Mouse (Mus musculus) midbrain, embryonic 11.5 days (tissue): ENCODE results near the gene Mkln1. TPM values are rescaled to one million over a fixed set of nuclear protein-coding genes. Genes with fewer than 3 reads are reported as not detected.

ENCODE experiments used
- ATAC-seq: fragments of 200-750 bp; cut with Nextera tagmentation; 2 replicates; pipeline ENCODE4 v1.8.0; 2017; ENCODE audit warnings: moderate TSS enrichment, moderate library complexity; ENCODE audit not compliant: low FRiP score
- DNase-seq: peaks from one replicate; pipeline ENCODE4 v3.0.0; 2015; ENCODE audit warnings: low spot score; ENCODE audit errors: missing footprints
- H3K27ac ChIP-seq: fragments of 300-500 bp; sonication (generic); 2 replicates; pipeline ENCODE4 v1.5.1; 2014; ENCODE audit warnings: low read depth, low read length
- H3K27me3 ChIP-seq: fragments of 300-500 bp; sonication (generic); 2 replicates; pipeline ENCODE4 v1.6.1; 2014; ENCODE audit warnings: mild to moderate bottlenecking, low read length, moderate library complexity, mixed read lengths; ENCODE audit not compliant: control insufficient read depth, insufficient read depth
- H3K36me3 ChIP-seq: fragments of 300-500 bp; sonication (generic); 2 replicates; pipeline ENCODE4 v1.6.1; 2014; ENCODE audit warnings: mild to moderate bottlenecking, low read length, moderate library complexity, mixed read lengths; ENCODE audit not compliant: control insufficient read depth, insufficient read depth
- H3K4me1 ChIP-seq: fragments of 300-500 bp; sonication (generic); 2 replicates; pipeline ENCODE4 v1.6.1; 2014; ENCODE audit warnings: low read length; ENCODE audit not compliant: control insufficient read depth, insufficient read depth
- H3K4me2 ChIP-seq: fragments of 300-500 bp; sonication (generic); 2 replicates; pipeline ENCODE4 v1.6.1; 2014; ENCODE audit warnings: mild to moderate bottlenecking, moderate library complexity
- H3K4me3 ChIP-seq: fragments of 300-500 bp; sonication (generic); 2 replicates; pipeline ENCODE4 v1.5.1; 2014; ENCODE audit warnings: low read depth, low read length
- H3K9ac ChIP-seq: fragments of 300-500 bp; sonication (generic); 2 replicates; pipeline ENCODE4 v1.6.1; 2014; ENCODE audit warnings: low read length
- H3K9me3 ChIP-seq: fragments of 300-500 bp; sonication (generic); 2 replicates; pipeline ENCODE4 v1.6.1; 2016; ENCODE audit warnings: low read length; ENCODE audit not compliant: control insufficient read depth
- WGBS: fragments of 180-500 bp; shearing (Covaris S2); extraction: QIAGEN DNeasy Blood & Tissue Kit; methylation state at CpG from one replicate; pipeline ENCODE4 v1.1.7; 2014; 5-methylcytosine and 5-hydroxymethylcytosine counted together
- polyA plus RNA-seq: library from polyadenylated mRNA; unstranded; fragments of >200 nt; fragmentation: Nextera tagmentation; extraction: Ambion mirVana; gene quantifications from 2 replicates; pipeline ENCODE4 v1.2.1, GENCODE M21; 2014

The Mkln1 gene
- polyA plus RNA-seq, 1 experiment from 2014 or later: 217 TPM

DNA sequence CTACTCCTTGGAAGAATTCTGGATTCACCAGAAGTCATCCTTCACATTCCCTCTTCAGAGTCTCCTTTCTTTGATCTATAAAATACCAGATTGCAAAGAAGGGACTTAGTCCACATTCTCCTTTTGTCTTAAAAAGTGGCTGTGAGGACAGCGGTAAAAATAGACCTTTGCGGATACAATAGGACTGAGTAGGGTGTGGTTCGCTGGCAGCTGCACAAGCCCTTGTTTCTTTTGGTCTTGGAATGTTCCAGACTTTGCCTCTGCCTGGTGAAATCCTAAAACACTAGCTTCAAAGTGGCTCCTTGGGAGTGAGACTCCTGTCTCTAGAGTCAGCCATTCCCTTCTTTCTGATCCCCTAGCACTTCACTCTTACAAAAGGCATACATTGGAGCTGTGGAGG is 27.4 kb upstream of the Mkln1 start:
- H3K9me3 ChIP-seq: no peaks in the 10 kb centered on the region
- ATAC-seq (no peak), DNase-seq (no peak)
- no peak overlapping the region for H3K4me3 ChIP-seq
- no peaks in the 10 kb centered on the region for H3K4me1 ChIP-seq
- 85% methylated on average over 3 of the region's 3 CpGs for WGBS
- H3K4me2 ChIP-seq: no peak overlapping the region
- no peak overlapping the region for H3K27ac ChIP-seq
- no peak overlapping the region for H3K9ac ChIP-seq
- no peaks in the 10 kb centered on the region for H3K36me3 ChIP-seq
- no peaks in the 10 kb centered on the region for H3K27me3 ChIP-seq

DNA sequence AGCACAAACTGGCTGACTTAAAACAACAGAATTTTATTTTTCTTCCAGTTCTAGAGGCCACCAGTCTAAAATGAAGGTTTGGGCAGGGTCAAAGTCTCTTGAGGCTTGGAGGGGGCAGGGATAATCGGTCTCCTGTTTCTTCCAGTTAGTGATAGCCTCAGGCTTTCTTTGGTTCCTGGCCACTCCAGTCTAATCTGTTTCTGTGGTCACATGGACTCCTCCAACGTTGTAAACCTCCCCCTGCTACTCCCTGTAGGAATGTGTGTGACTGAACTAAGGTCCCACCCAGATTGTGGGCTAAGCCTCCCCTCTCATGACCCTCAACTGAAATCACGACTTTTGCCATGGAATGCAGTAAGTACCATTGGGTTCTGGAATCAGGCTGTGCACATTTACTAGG is 25.9 kb upstream of the Mkln1 start:
- H3K4me1 ChIP-seq: no peaks in the 10 kb centered on the region
- H3K27me3 ChIP-seq: no peaks in the 10 kb centered on the region
- no peak overlapping the region for H3K4me3 ChIP-seq
- H3K9ac ChIP-seq: no peak overlapping the region
- H3K36me3 ChIP-seq: no peaks in the 10 kb centered on the region
- H3K9me3 ChIP-seq: no peaks in the 10 kb centered on the region
- H3K27ac ChIP-seq: no peak overlapping the region
- DNase-seq: no peak
- no peak for ATAC-seq
- 50% methylated on average over 3 of the region's 3 CpGs for WGBS
- no peak overlapping the region for H3K4me2 ChIP-seq

DNA sequence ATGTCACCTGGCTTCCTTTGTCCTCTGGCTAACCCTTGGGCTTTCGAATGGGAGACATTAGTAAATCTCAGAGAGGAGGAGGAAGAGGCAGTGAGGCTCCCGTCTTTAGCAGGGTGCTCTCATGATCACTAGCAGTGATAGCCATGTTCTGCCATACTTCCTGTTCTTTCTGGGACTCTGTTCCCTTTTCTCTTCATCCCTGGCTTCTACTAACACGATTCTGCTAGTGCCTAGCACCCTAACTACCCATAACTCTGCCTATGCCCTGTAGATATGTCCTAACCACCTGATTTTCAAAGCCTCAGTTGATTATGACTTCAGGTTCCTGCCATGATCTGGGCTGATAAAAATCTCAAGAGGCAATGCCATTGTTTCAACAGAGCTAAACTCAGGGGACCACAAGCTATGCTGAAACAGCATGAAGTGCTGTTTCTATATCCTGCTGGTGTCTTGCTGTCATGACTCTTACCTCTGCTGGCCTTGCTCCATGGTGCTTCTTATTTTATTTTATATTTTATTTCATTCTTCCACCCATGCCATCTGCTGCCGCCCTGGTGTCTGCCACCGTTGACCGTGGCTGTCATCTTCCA is 25.4 kb upstream of the Mkln1 start:
- Histone ChIP-seq H3K4me1 (no peaks in the 10 kb centered on the region), H3K4me2 (no peak overlapping the region), H3K9me3 (no peaks in the 10 kb centered on the region), H3K36me3 (no peaks in the 10 kb centered on the region), H3K27me3 (no peaks in the 10 kb centered on the region), H3K27ac (no peak overlapping the region), H3K4me3 (no peak overlapping the region), H3K9ac (no peak overlapping the region)
- DNase-seq: no peak
- WGBS: 88% methylated on average over 6 of the region's 6 CpGs
- ATAC-seq: no peak

DNA sequence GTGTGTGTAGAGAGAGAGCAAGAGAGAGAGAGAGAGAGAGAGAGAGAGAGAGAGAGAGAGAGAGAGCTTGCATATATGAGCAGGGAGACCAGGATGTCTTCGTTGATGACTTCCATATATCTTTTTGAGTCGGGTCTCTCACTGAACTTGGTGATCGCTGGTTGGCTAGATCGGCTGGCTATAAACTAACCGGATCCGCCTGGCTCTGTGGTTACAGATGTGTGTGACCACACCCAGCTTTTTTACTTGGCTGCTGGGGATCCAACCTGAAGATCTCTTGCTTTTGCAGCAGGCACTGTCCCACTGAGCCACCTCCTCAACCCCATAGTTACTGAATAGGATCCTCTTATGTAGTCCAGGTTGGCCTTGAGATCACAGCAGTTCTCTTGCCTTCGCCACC is 15.5 kb upstream of the Mkln1 start:
- 93% methylated on average over 7 of the region's 7 CpGs for WGBS
- Histone ChIP-seq H3K9ac (no peak overlapping the region), H3K27ac (no peak overlapping the region)

DNA sequence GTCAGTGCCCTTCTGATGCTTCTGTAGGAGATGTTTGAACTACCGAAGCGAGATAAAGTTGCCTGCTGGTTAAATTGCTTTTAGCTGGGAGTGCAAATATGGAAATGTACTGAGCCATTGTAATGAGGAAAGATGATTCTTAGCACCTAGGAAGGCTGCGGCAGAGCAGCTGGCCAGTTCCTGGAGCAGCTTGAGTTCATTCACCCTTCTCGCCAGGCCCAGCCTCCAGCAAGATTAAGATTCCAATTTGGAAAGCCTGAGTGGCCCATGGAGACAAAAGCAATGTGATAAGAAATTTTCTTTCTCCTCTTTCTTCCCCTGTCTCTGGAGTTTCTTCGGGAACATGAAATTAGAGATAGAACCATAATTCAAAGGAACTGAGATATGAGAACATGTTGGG is 13.7 kb upstream of the Mkln1 start:
- Histone ChIP-seq H3K4me1 (no peaks in the 10 kb centered on the region), H3K9me3 (no peaks in the 10 kb centered on the region), H3K4me2 (no peak overlapping the region), H3K36me3 (no peaks in the 10 kb centered on the region), H3K4me3 (no peak overlapping the region), H3K27ac (no peak overlapping the region), H3K27me3 (no peaks in the 10 kb centered on the region), H3K9ac (no peak overlapping the region)
- no peak for ATAC-seq
- WGBS: 63% methylated on average over 5 of the region's 5 CpGs
- DNase-seq: no peak

More for the DNA sequence above, 15.5 kb upstream of the Mkln1 start:
- no peaks in the 10 kb centered on the region for H3K27me3 ChIP-seq
- ATAC-seq (no peak), DNase-seq (no peak)
- H3K4me1 ChIP-seq: no peaks in the 10 kb centered on the region
- no peak overlapping the region for H3K4me3 ChIP-seq
- H3K36me3 ChIP-seq: no peaks in the 10 kb centered on the region
- no peak overlapping the region for H3K4me2 ChIP-seq
- no peaks in the 10 kb centered on the region for H3K9me3 ChIP-seq

DNA sequence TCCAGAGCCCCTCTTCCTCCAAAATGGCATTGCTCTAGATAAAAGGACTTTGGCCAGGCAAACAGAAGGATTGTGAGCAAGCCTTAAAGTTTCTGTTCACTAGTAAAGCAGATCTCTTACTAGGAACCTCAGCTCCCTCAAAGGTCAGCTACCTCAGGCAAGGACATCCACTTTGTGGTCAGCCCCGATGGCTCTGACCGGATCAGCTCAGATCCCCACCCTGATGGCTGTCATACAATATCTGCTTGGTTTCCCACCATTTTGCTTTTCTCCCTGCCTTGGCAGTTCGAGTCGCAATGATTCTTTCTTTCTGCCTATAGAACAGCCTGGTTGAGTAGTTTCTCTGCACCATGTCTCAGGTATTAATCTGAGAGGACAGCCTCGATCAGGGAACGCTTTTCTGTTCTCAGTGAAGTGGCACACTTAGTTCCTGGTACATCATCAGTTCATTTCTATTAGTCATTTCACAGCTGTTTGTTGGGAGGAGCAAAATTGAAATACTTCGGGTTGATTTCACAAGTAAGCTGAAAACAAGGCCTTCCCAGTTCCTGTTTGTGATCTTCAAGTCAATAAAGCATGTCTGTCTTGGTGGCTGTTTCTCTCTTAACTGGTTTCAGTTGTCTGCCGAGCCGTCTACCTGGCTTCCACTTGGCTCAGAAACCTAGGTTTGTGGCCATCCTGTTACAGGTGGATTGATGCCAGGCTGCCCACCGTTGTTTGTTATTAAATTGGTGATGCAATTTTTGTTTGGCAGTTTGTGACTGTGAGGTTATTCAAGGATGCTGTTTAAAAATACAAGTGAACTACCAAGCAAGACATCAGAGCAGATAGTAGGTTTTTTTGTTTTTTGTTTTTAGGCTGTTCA is 13.0 kb upstream of the Mkln1 start:
- Histone ChIP-seq H3K4me2 (no peak overlapping the region), H3K36me3 (no peaks in the 10 kb centered on the region), H3K4me1 (no peaks in the 10 kb centered on the region), H3K9me3 (no peaks in the 10 kb centered on the region), H3K4me3 (no peak overlapping the region), H3K27me3 (no peaks in the 10 kb centered on the region), H3K27ac (no peak overlapping the region), H3K9ac (no peak overlapping the region)
- ATAC-seq: no peak
- WGBS: 93% methylated on average over 10 of the region's 10 CpGs
- no peak for DNase-seq

DNA sequence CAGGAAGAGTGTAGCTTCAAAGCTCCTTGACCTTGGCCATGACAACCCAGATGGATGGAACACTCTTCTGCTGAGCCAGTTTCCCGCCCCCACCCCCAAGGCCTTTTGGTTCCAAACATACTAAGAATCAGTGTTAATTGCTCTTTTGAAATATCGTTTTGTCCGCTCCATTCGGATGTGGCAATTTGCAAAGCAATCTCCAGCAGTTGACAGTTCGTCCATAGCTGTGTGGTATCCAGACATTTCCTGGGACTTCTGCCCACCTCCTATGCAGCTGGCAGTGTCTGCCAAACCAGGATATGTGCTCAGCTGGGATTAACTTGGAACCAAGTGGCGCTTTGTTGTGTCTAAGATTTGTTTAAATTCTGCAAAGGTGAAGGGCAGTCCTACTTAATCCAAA is 8.8 kb upstream of the Mkln1 start:
- 90% methylated on average over 6 of the region's 6 CpGs for WGBS
- no peaks in the 10 kb centered on the region for H3K36me3 ChIP-seq
- no peaks in the 10 kb centered on the region for H3K27me3 ChIP-seq
- no peak overlapping the region for H3K4me3 ChIP-seq
- H3K27ac ChIP-seq: no peak overlapping the region
- H3K4me1 ChIP-seq: no peaks in the 10 kb centered on the region
- ATAC-seq (no peak), DNase-seq (no peak)
- H3K9ac ChIP-seq: no peak overlapping the region
- H3K4me2 ChIP-seq: no peak overlapping the region
- H3K9me3 ChIP-seq: no peaks in the 10 kb centered on the region

DNA sequence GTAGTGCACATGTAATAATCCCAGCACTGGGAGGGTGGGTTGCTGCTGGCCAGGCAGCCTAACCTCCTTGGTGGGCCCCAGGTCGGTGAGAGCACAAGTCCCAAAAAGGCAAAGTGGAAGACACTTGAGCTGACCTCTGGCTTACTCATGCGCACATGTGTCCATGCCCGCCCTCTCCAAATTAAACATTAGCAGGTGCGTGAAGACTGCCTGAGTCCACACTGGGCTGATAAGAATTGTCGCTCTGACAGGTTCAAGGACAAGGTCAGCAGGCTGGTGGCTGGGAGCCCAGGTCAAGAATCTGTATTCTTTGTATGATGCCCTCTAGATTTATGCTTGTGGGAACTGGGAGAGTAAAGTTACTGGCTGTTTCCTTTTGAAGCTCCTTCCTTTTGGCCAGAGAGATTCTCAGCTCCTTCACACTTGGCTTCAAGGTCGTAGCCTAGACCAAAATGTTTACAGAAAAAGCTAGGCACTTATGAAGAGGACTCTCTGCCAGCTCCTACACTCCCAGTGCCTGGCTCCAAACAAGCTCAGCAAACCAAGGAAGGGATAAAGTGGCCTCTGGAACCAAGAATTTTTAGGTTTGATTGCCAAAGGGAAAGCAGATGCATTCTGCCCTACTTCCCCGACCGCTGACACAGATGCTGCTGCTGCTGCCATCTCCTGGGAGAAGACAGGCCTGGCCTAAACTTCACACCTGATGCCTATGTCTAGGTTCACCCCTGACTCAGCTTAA is 8.1 kb upstream of the Mkln1 start:
- no peak overlapping the region for H3K4me3 ChIP-seq
- H3K9ac ChIP-seq: no peak overlapping the region
- no peak overlapping the region for H3K4me2 ChIP-seq
- 81% methylated on average over 8 of the region's 8 CpGs for WGBS
- H3K27ac ChIP-seq: no peak overlapping the region
- no peak for ATAC-seq
- no peak for DNase-seq
- no peaks in the 10 kb centered on the region for H3K27me3 ChIP-seq
- H3K4me1 ChIP-seq: no peaks in the 10 kb centered on the region
- H3K9me3 ChIP-seq: no peaks in the 10 kb centered on the region
- no peaks in the 10 kb centered on the region for H3K36me3 ChIP-seq

DNA sequence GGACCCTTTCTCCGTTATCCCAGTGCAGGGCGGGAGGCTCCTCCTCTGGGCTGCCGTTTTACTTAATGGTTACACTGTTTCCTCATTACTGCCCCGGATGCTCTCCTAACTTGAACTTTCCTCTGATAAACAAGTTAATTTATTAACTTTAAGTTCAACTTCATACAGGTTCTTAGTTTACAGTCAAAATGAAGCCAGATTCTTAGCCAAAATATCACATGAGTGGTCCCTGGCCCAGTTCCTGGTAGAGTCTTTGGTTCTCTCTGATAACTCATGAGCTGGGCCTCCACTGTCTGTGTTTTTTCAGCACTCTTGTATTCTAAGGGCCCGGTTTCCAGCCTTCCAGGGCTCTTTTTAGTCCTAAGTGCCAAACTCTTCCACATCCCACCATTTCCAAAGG is 5.7 kb upstream of the Mkln1 start:
- no peak overlapping the region for H3K4me2 ChIP-seq
- H3K4me1 ChIP-seq: no peaks in the 10 kb centered on the region
- H3K27ac ChIP-seq: no peak overlapping the region
- H3K4me3 ChIP-seq: no peak overlapping the region
- H3K9ac ChIP-seq: no peak overlapping the region
- ATAC-seq (no peak), DNase-seq (no peak)
- H3K9me3 ChIP-seq: no peaks in the 10 kb centered on the region
- 91% methylated on average over 5 of the region's 5 CpGs for WGBS
- no peaks in the 10 kb centered on the region for H3K36me3 ChIP-seq
- no peaks in the 10 kb centered on the region for H3K27me3 ChIP-seq
